8 mouse cellular contexts compared by ENCODE assay signal in genomic region chr14:76503231-76503851, GRCm38 (mm10). TPM values are rescaled to one million over a fixed set of nuclear protein-coding genes. Genes with fewer than 3 reads are reported as not detected.
DNase-seq lines count a peak whose midpoint lies in the region; ATAC-seq lines count a peak whose summit lies in the region.

No protein-coding gene starts in this region.

- H3K27ac ChIP-seq in kidney, embryonic 15.5 days, result peak overlapping the region; percentile 100
- no peak overlapping the region for H3K27ac ChIP-seq in brown adipose tissue, adult 24 weeks (replicated peaks; ENCODE audit: low read depth, low read length)
- peak overlapping the region; percentile 100 for H3K27ac ChIP-seq in forebrain, embryonic 15.5 days (replicated peaks)
- peak overlapping the region; percentile 99 for H3K27ac ChIP-seq in limb, embryonic 10.5 days

- peaks cover 22% of the 10 kb centered on the region for H3K36me3 ChIP-seq in kidney, embryonic 15.5 days
- peaks cover 13% of the 10 kb centered on the region for H3K36me3 ChIP-seq in forebrain, embryonic 15.5 days
- peaks cover 22% of the 10 kb centered on the region for H3K36me3 ChIP-seq in limb, embryonic 10.5 days

- ATAC-seq in kidney, embryonic 15.5 days (replicated peaks; ENCODE audit: low FRiP score), result no peak
- ATAC-seq in forebrain, embryonic 15.5 days (replicated peaks), result no peak

- H3K27me3 ChIP-seq in kidney, embryonic 15.5 days, result no peaks in the 10 kb centered on the region
- no peaks in the 10 kb centered on the region for H3K27me3 ChIP-seq in forebrain, embryonic 15.5 days
- no peaks in the 10 kb centered on the region for H3K27me3 ChIP-seq in limb, embryonic 10.5 days (ENCODE audit: low read depth, poor library complexity, severe bottlenecking)

- no peaks in the 10 kb centered on the region for H3K9me3 ChIP-seq in kidney, embryonic 15.5 days (replicated peaks)
- no peaks in the 10 kb centered on the region for H3K9me3 ChIP-seq in forebrain, embryonic 15.5 days
- no peaks in the 10 kb centered on the region for H3K9me3 ChIP-seq in limb, embryonic 10.5 days (replicated peaks)

- peak overlapping the region; percentile 73; the same call in 1 of the 2 replicates for H3K9ac ChIP-seq in kidney, embryonic 15.5 days
- H3K9ac ChIP-seq in forebrain, embryonic 15.5 days (replicated peaks), result peak overlapping the region; percentile 96

- DNase-seq in kidney, postnatal 25 days, result no peak
- DNase-seq in limb, embryonic 10.5 days (ENCODE audit: low spot score), result no peak
- peak; percentile 77 for DNase-seq in naive thymus-derived CD4-positive, alpha-beta T cell, adult 2 months (ENCODE audit: low read depth)
- no peak for DNase-seq in right cerebral cortex, adult 18-20 months
- DNase-seq in layer of hippocampus, postnatal 25 days (ENCODE audit: extremely low spot score in 1 of 2, low spot score in 1 of 2), result no peak

- peaks cover 40% of the 10 kb centered on the region for H3K4me1 ChIP-seq in kidney, embryonic 15.5 days
- peaks cover 5% of the 10 kb centered on the region; the same call in 1 of the 2 replicates for H3K4me1 ChIP-seq in brown adipose tissue, adult 24 weeks (ENCODE audit: control insufficient read depth, insufficient read depth, insufficient read length, low read length)
- peaks cover 34% of the 10 kb centered on the region for H3K4me1 ChIP-seq in forebrain, embryonic 15.5 days
- H3K4me1 ChIP-seq in limb, embryonic 10.5 days, result peaks cover 35% of the 10 kb centered on the region

- peak overlapping the region; percentile 82 for H3K4me2 ChIP-seq in kidney, embryonic 15.5 days
- H3K4me2 ChIP-seq in forebrain, embryonic 15.5 days (replicated peaks), result peak overlapping the region; percentile 91

- 5% methylated on average over 13 of the region's 13 CpGs for WGBS in kidney, embryonic 15.5 days
- 5% methylated on average over 13 of the region's 13 CpGs for WGBS in forebrain, embryonic 15.5 days
- 8% methylated on average over 13 of the region's 13 CpGs for WGBS in limb, embryonic 10.5 days

- peak overlapping the region; percentile 57 for H3K4me3 ChIP-seq in kidney, embryonic 15.5 days (replicated peaks)
- H3K4me3 ChIP-seq in brown adipose tissue, adult 24 weeks (ENCODE audit: insufficient read depth, low read depth, low read length), result peak overlapping the region; percentile 25; the same call in 1 of the 2 replicates
- peak overlapping the region; percentile 78 for H3K4me3 ChIP-seq in forebrain, embryonic 15.5 days
- H3K4me3 ChIP-seq in limb, embryonic 10.5 days, result peak overlapping the region; percentile 74

RNA-seq across cellular contexts. Expression of gene Serp2, which starts 53.3 kb away (rescaled TPM):
- 10.3 and 11.1 TPM in 2 replicates for polyA plus RNA-seq in kidney, embryonic 15.5 days (2015; fragmentation: Nextera tagmentation; extraction: Ambion mirVana)
- not detected in 2 replicates for polyA plus RNA-seq in brown adipose tissue, adult 24 weeks (2012; ENCODE audit: insufficient read depth, insufficient read length, missing spikeins)
- polyA plus RNA-seq in forebrain, embryonic 15.5 days (2015; fragmentation: Nextera tagmentation; extraction: Ambion mirVana), result 125 and 138 TPM in 2 replicates
- 17.2 and 17.3 TPM in 2 replicates for polyA plus RNA-seq in limb, embryonic 10.5 days (2016; fragmentation: Nextera tagmentation; extraction: Ambion mirVana)
- 100 to 1,000 TPM; 150 to 152 TPM for total RNA-seq in layer of hippocampus, postnatal 25 days (2021)

Comparison
In these comparisons a context has a peak if more than half of its experiments do, and no peak if none do; other contexts are left out.
1. H3K4me3 ChIP-seq: peak in every context shown above with its lines; median percentile 78 in forebrain, embryonic 15.5 days; 74 in limb, embryonic 10.5 days; 57 in kidney, embryonic 15.5 days; 25 in brown adipose tissue, adult 24 weeks.